Mouse (Mus musculus) CH12.LX (cell line): ENCODE measurements around the gene Ripk1. TPM values are rescaled to one million over a fixed set of nuclear protein-coding genes. Genes with fewer than 3 reads are reported as not detected.

ENCODE experiments used
- DNase-seq: peaks from one replicate; pipeline ENCODE4 v3.0.0-alpha.2; 2013; ENCODE audit errors: extremely low read depth
- H3K27ac ChIP-seq: 2 replicates; pipeline ENCODE4 v1.5.1; 2012; ENCODE audit warnings: low read depth, mild to moderate bottlenecking, control low read depth, moderate library complexity; ENCODE audit not compliant: insufficient read depth
- H3K27me3 ChIP-seq: replicated peaks from 2 replicates; pipeline ENCODE3; 2012; ENCODE audit warnings: inconsistent platforms
- H3K36me3 ChIP-seq, 2 experiments: replicated peaks in 1 of 2; 2 replicates each; pipeline versions ENCODE3 to v1.6.1; 2012; ENCODE audit warnings: inconsistent platforms in 1 of 2, low read length in 1 of 2, mild to moderate bottlenecking in 1 of 2, mixed read lengths in 1 of 2, moderate library complexity in 1 of 2; ENCODE audit not compliant: control insufficient read depth in 1 of 2, insufficient read depth in 1 of 2
- H3K4me1 ChIP-seq, 2 experiments: 2 replicates each; pipeline ENCODE4 v1.6.1; 2012; ENCODE audit warnings: inconsistent platforms in 1 of 2, moderate library complexity in 1 of 2; ENCODE audit not compliant: insufficient read depth in 2 of 2, control insufficient read depth in 1 of 2
- H3K4me2 ChIP-seq: 2 replicates; pipeline ENCODE4 v1.6.1; 2012; ENCODE audit warnings: low read depth, mild to moderate bottlenecking, control low read depth; ENCODE audit not compliant: poor library complexity, insufficient read depth, severe bottlenecking
- H3K4me3 ChIP-seq, 3 experiments: fragments of 150-350 bp in 1 of 3; sonication (generic) in 1 of 3; replicated peaks in 1 of 3; 2 replicates each; pipeline versions ENCODE3 to v1.5.1; 2011 to 2012; ENCODE audit warnings: low read depth in 2 of 3, low read length in 2 of 3, mild to moderate bottlenecking in 2 of 3, moderate library complexity in 2 of 3, control low read depth in 1 of 3, improper control_type of control experiment in 1 of 3, inconsistent platforms in 1 of 3, mixed read lengths in 1 of 3; ENCODE audit not compliant: poor library complexity in 1 of 3
- H3K79me2 ChIP-seq: replicated peaks from 2 replicates; pipeline ENCODE4 v1.6.1; 2012; ENCODE audit warnings: mild to moderate bottlenecking, moderate library complexity; ENCODE audit not compliant: control insufficient read depth, poor library complexity, insufficient read depth, severe bottlenecking; ENCODE audit errors: extremely low read depth
- H3K9ac ChIP-seq: 2 replicates; pipeline ENCODE4 v1.6.1; 2012; ENCODE audit warnings: low read depth, mild to moderate bottlenecking, control low read depth, moderate library complexity; ENCODE audit not compliant: insufficient read depth
- H3K9me3 ChIP-seq: replicated peaks from 2 replicates; pipeline ENCODE3; 2012; ENCODE audit warnings: low read length, inconsistent platforms, mixed read lengths
- EP300 ChIP-seq: IDR thresholded peaks from 2 replicates; pipeline ENCODE4 v1.6.1; 2011; ENCODE audit warnings: low read length, improper control_type of control experiment
- KAT2A ChIP-seq: IDR thresholded peaks from 2 replicates; pipeline ENCODE4 v1.6.1; 2012; ENCODE audit warnings: low read length, improper control_type of control experiment, inconsistent platforms; ENCODE audit not compliant: insufficient replicate concordance
- MAFK ChIP-seq: IDR thresholded peaks from 2 replicates; pipeline ENCODE4 v1.6.1; 2011; ENCODE audit warnings: low read length, improper control_type of control experiment; ENCODE audit not compliant: insufficient replicate concordance
- NELFE ChIP-seq: IDR thresholded peaks from 2 replicates; pipeline ENCODE4 v1.6.1; 2011; ENCODE audit warnings: low read depth, low read length, improper control_type of control experiment
- NRF1 ChIP-seq: IDR thresholded peaks from 2 replicates; pipeline ENCODE4 v1.6.1; 2014; ENCODE audit warnings: low read depth, mild to moderate bottlenecking, inconsistent platforms, low read length, improper control_type of control experiment, moderate library complexity
- POLR2A ChIP-seq: IDR thresholded peaks from 2 replicates; pipeline ENCODE4 v1.6.1; 2011; ENCODE audit warnings: low read depth, mild to moderate bottlenecking, improper control_type of control experiment, low read length
- SIN3A ChIP-seq: IDR thresholded peaks from 2 replicates; pipeline ENCODE4 v1.6.1; 2012; ENCODE audit warnings: low read length, improper control_type of control experiment, inconsistent platforms
- TBP ChIP-seq: conservative IDR thresholded peaks from 2 replicates; pipeline ENCODE4 v1.6.1; 2011; ENCODE audit warnings: low read depth, low read length, improper control_type of control experiment
- ZKSCAN1 ChIP-seq: IDR thresholded peaks from 2 replicates; pipeline ENCODE4 v1.6.1; 2012; ENCODE audit warnings: low read depth, inconsistent platforms, low read length, improper control_type of control experiment, borderline replicate concordance
- ZMIZ1 ChIP-seq: IDR thresholded peaks from 2 replicates; pipeline ENCODE4 v1.6.1; 2012; ENCODE audit warnings: low read depth, mild to moderate bottlenecking, inconsistent platforms, low read length, improper control_type of control experiment
- ZNF384 ChIP-seq: IDR thresholded peaks from 2 replicates; pipeline ENCODE4 v1.6.1; 2012; ENCODE audit warnings: low read depth, low read length, improper control_type of control experiment, inconsistent platforms
- dilution Hi-C: fragments of 300-500 bp; cut with MboI; formaldehyde crosslinking; loops from 2 replicates; pipeline ENCODE4 v1.14.3; 2020; ENCODE audit warnings: low sequenced_read_pairs; ENCODE audit not compliant: extremely low pct_unique_long_range_greater_than_20kb, extremely low pct_ligation_motif_present
- in situ Hi-C: fragments of 300-500 bp; cut with MboI; formaldehyde crosslinking; loops from 3 replicates; pipeline ENCODE4 v1.14.3; 2019; ENCODE audit warnings: low sequenced_read_pairs, low pct_ligation_motif_present, low pct_unique_long_range_greater_than_20kb, mixed read lengths
- polyA plus RNA-seq: library from polyadenylated mRNA; unstranded; fragments of >175 nt; gene quantifications from 2 replicates; pipeline ENCODE4 v1.2.1, GENCODE M21; 2012; ENCODE audit warnings: low read depth; ENCODE audit not compliant: insufficient read length
- total RNA-seq, 2 experiments: library from RNA; depleted of rRNA; stranded (reverse); fragments of 300-350 nt in 1 of 2; fragments of >200 nt in 1 of 2; gene quantifications; 2 replicates each; pipeline ENCODE4 v1.2.3; 2012 to 2014

Gene Ripk1
- total and polyA plus RNA-seq, 3 experiments = 13.1 to 18.6 (median 16.6) TPM

DNA sequence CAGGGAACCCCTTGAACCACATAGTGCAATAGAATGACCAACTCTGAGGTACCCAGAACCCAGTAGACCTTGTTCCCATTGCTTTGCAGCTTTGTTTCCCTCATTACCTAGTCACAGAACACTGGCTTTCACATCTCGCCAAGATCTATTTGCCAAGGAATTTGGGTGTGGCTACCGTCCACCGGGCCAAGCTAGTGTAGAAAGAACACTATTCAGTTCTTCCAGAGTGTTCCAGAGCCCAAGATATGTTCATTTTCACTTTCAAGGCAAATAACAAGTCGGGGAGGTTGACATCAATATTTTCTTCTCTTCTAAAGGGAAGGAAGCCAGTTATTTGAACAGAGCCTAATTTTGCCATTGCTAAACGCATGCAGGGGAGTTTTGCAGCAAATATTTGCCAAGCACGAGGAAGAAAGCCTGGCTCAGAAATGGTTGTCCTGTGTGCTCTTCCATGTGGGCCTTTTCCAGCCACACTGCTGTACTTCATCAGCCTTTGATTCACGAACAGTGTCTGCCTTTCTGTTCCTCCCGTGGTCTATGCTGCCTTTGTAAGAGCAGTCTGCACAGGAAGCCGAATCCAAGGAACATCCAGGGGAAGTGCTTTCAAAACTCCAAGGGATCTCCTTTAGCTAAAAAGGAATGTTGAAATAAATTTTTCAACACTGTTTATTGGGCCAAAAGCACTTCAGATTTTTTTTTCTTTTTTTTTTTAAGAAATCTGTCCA lies 82.0 kb downstream of the Ripk1 start:
- in situ Hi-C loops (no loop called here), dilution Hi-C loops (no loop called here)
- Histone ChIP-seq H3K36me3 (no peaks in the 10 kb centered on the region), H3K9me3 (no peaks in the 10 kb centered on the region), H3K4me1 (peaks cover 16 to 37% of the 10 kb centered on the region in 2 experiments), H3K9ac (no peak overlapping the region), H3K4me2 (no peak overlapping the region), H3K27me3 (no peaks in the 10 kb centered on the region), H3K4me3 (no peak overlapping the region), H3K79me2 (no peaks in the 10 kb centered on the region), H3K27ac (no peak overlapping the region)
- no peak for DNase-seq
- TF ChIP-seq KAT2A (no peak), MAFK (no peak), ZMIZ1 (no peak), ZKSCAN1 (no peak), NELFE (no peak), EP300 (no peak), SIN3A (no peak), ZNF384 (no peak), TBP (no peak), POLR2A (no peak), NRF1 (no peak)

Other genes with a start within 250 kb of the Ripk1 start
- gene Serpinb6e, start 159.0 kb upstream of the Ripk1 start, total RNA-seq (2012; rRNA removed) = not detected in 2 replicates
- gene Serpinb6e, start 159.0 kb upstream of the Ripk1 start, total RNA-seq (2014; rRNA removed) = 0.20 TPM in 1 of 2 replicates, not detected in the other
- not detected in 2 replicates for gene Serpinb6e, start 159.0 kb upstream of the Ripk1 start, polyA plus RNA-seq
- not detected in 2 replicates for gene Serpinb6c, start 96.7 kb upstream of the Ripk1 start, total RNA-seq (2012; rRNA removed)
- not detected in 2 replicates for gene Serpinb6c, start 96.7 kb upstream of the Ripk1 start, total RNA-seq (2014; rRNA removed)
- gene Serpinb6c, start 96.7 kb upstream of the Ripk1 start, polyA plus RNA-seq = not detected in 2 replicates
- gene Nqo2, start 37.7 kb upstream of the Ripk1 start, total RNA-seq (2012; rRNA removed) = 4.3 and 4.8 TPM in 2 replicates
- gene Nqo2, start 37.7 kb upstream of the Ripk1 start, total RNA-seq (2014; rRNA removed) = 10.6 and 11.2 TPM in 2 replicates
- 10.7 and 13.9 TPM in 2 replicates for gene Nqo2, start 37.7 kb upstream of the Ripk1 start, polyA plus RNA-seq
- gene Serpinb6a, start 431 bp downstream of the Ripk1 start, total RNA-seq (2012; rRNA removed) = 19.9 and 22.5 TPM in 2 replicates
- gene Serpinb6a, start 431 bp downstream of the Ripk1 start, total RNA-seq (2014; rRNA removed) = 5.8 and 6.5 TPM in 2 replicates
- 4.4 and 5.4 TPM in 2 replicates for gene Serpinb6a, start 431 bp downstream of the Ripk1 start, polyA plus RNA-seq
- 21.6 and 35.3 TPM in 2 replicates for gene Bphl, start 35.2 kb downstream of the Ripk1 start, total RNA-seq (2012; rRNA removed)
- gene Bphl, start 35.2 kb downstream of the Ripk1 start, total RNA-seq (2014; rRNA removed) = 40.9 and 41.3 TPM in 2 replicates
- gene Bphl, start 35.2 kb downstream of the Ripk1 start, polyA plus RNA-seq = 18.1 and 20.1 TPM in 2 replicates
- 37.3 and 43.0 TPM in 2 replicates for gene Tubb2a, start 75.6 kb downstream of the Ripk1 start, total RNA-seq (2012; rRNA removed)
- 16.7 and 17.6 TPM in 2 replicates for gene Tubb2a, start 75.6 kb downstream of the Ripk1 start, total RNA-seq (2014; rRNA removed)
- gene Tubb2a, start 75.6 kb downstream of the Ripk1 start, polyA plus RNA-seq = 26.1 and 26.7 TPM in 2 replicates
- 22.6 and 33.6 TPM in 2 replicates for gene Tubb2b, start 128.1 kb downstream of the Ripk1 start, total RNA-seq (2012; rRNA removed)
- gene Tubb2b, start 128.1 kb downstream of the Ripk1 start, total RNA-seq (2014; rRNA removed) = 34.8 and 38.4 TPM in 2 replicates
- gene Tubb2b, start 128.1 kb downstream of the Ripk1 start, polyA plus RNA-seq = 46.2 and 49.8 TPM in 2 replicates
- 198 and 234 TPM in 2 replicates for gene Psmg4, start 160.6 kb downstream of the Ripk1 start, total RNA-seq (2012; rRNA removed)
- 179 and 194 TPM in 2 replicates for gene Psmg4, start 160.6 kb downstream of the Ripk1 start, total RNA-seq (2014; rRNA removed)
- gene Psmg4, start 160.6 kb downstream of the Ripk1 start, polyA plus RNA-seq = 83.2 and 120 TPM in 2 replicates